Mouse (Mus musculus) c-Kit-positive CD71-positive TER-119-positive erythroid progenitor cells, embryonic 14.5 days (primary cell): Measurements from ENCODE around the gene Mettl7a1.
"Not testable (repeated sequence)": the region's sequence is repeated elsewhere in the genome, so short reads cannot be mapped to it uniquely, and the experiment has no call there.

Source experiments
- DNase-seq: peaks from one replicate; pipeline ENCODE4 v3.0.0-alpha.2; 2013; ENCODE audit warnings: low spot score

Mettl7a1 gene

GRCm38 (mm10) chr15:100345484-100345883 lies 41.5 kb downstream of the Mettl7a1 start:
- no peak for DNase-seq

DNA sequence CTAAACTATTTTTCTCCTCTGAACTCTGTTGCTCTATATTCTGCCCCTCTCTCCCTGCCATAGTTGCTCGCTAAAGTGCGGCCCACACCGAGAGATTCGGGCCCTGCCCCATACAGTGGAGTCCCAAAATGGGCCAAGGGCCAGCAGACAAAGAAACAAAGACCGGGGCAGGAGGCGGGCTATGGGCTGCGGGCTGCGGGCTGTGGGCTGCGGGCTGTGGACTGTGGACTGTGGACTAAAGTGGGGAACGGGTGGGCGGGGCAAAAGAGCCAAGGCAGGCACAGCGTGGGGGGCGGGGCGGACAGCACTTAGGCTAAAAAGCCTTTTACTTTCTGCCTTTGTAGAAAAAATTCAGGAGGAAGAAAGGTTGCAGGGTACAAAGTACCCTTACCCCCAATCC lies 42.8 kb downstream of the Mettl7a1 start:
- no peak for DNase-seq

DNA sequence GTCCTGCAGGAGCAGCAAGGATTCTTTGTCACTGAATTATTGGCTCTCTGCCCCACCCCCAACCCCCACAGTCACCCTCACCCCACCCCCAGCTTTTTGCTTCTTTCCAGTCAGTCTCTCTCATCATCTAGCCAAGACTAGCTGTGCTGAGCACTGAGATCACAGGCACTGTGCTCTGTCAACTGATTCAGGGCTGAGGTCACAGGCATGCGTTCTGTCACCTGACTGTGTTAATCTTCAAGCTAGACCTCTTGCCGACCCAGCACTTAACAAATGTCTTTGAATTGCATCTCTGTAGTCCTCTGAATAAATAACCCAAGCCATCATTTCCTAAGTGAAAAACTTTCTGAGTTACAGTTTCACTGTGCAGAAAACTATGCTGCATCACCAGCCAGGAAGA lies 45.6 kb downstream of the Mettl7a1 start:
- DNase-seq, result no peak

DNA sequence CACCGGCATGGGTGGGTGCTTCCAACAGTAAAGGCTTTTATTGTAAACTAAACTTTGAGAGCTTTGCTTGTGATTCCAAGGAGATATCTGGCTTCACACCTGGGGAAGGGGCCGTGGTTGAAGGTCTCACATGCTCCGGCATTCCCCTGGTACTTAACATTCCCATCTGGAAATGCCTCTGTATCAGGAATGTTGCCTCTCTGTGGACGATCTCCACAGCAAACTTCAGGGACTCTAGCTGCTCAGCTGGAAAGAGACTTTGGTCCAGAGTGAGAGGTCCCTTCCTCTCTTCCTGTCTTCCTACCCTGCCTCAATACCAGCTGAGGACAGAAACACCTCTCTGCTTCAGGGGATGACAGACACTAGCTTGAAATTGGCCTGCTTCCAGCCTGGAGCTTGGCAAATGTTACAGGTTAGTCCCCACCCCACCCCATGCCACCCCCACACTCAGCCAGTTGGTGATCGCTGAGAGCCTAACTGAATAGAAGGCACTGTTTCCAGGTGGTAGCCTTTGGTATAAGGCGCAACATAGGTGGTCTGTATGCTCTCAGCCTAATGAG lies 47.6 kb downstream of the Mettl7a1 start:
- no peak for DNase-seq

- no peak for DNase-seq
Observed at GRCm38 (mm10) chr15:100352711-100353250, 48.8 kb downstream of the Mettl7a1 start, which contains the start of the genes Methig1 and Mettl7a2. Methig1 (plus strand) TSS chr15:100353149. Mettl7a2 (plus strand) TSS chr15:100353200.

DNA sequence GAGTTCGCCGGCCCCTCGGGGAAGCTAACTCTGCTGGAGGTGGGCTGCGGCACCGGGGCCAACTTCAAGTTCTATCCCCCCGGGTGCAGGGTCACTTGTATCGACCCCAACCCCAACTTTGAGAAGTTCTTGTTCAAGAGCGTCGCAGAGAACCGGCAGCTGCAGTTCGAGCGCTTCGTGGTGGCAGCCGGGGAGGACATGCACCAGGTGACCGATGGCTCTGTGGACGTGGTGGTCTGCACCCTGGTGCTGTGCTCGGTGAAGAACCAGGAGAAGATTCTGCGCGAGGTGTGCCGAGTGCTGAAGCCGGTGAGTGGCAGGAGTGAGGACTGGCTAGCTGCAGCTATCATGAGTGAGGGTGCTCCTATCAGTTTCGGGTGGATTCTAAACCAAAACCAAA lies 49.5 kb downstream of the Mettl7a1 start:
- not testable (repeated sequence) for DNase-seq

GRCm38 (mm10) chr15:100355876-100356275 lies 51.9 kb downstream of the Mettl7a1 start:
- DNase-seq, result no peak

- no peak for DNase-seq
Observed at GRCm38 (mm10) chr15:100364242-100364641, 60.3 kb downstream of the Mettl7a1 start, which contains the start of gene Higd1c. Higd1c (plus strand) TSS chr15:100364542.

DNA sequence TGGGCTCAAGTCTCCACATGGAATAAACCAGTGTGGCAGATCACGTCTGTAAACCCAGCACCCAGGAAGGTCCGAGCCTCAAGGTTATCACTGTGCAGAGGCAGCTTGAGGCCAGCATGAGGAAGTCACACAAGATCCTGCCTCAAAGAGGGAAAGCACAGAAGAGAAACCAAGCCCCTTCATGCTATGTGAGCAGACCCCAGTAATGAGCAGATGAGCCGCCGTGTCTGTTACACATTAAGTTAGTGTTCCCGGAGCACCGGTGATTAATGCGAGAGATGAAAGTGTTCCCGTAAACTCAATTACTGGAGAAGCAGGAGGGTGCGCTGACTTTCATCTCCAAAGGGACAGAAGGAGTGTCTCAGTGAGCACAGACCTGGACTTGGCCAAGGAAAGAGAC lies 62.0 kb downstream of the Mettl7a1 start:
- DNase-seq, result not testable (repeated sequence)

GRCm38 (mm10) chr15:100367119-100367518 lies 63.2 kb downstream of the Mettl7a1 start:
- DNase-seq, result no peak

GRCm38 (mm10) chr15:100375066-100375465 lies 71.1 kb downstream of the Mettl7a1 start:
- DNase-seq, result peak; percentile 53

DNA sequence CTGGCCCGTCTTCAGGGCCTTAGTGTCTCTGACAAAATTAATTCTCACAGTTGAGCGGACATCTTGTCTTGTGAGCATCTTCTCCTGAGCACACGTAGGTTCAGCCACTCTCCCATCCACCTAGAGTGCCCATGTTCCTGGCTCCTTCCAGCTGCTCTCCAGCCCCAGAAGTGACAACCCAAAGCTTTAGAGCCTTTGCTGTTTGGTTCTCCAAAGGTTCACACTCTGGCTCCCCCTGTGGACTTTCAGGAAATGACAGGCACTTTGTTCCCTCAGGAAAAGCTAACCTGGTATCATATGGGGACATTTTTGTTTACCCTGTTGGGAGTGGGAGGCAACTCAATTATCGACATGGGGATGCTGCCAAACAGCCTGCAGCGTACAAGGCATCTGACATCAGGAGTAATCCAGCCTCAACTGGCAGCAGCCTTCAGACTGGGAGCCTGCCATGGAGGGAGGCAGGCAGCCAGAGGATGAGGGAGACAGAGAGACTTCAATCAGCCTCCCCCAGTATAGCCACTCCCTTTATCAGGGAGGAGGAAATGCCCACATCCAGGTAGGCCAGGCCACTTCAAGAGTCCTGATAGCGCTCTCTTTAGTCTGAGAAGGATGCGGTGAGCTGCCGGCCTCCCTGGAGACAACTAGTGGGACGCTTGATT lies 74.0 kb downstream of the Mettl7a1 start:
- not testable (repeated sequence) for DNase-seq
